Mouse (Mus musculus) neural tube, embryonic 11.5 days (tissue): Measurements from ENCODE around the gene Vasn. TPM values are rescaled to one million over a fixed set of nuclear protein-coding genes. Genes with fewer than 3 reads are reported as not detected.

ENCODE experiments used
- ATAC-seq: fragments of 200-750 bp; cut with Nextera tagmentation; 2 replicates; pipeline ENCODE4 v1.8.0; 2017; ENCODE audit warnings: moderate number of reproducible peaks, mild to moderate bottlenecking, moderate TSS enrichment, moderate library complexity; ENCODE audit not compliant: insufficient read depth, low FRiP score, low TSS enrichment
- DNase-seq: peaks from one replicate; pipeline ENCODE4 v3.0.0-alpha.2; 2015; ENCODE audit warnings: low spot score
- H3K27ac ChIP-seq: fragments of 300-500 bp; sonication (generic); 2 replicates; pipeline ENCODE4 v1.5.1; 2014; ENCODE audit warnings: low read depth, mild to moderate bottlenecking, low read length
- H3K27me3 ChIP-seq: fragments of 300-500 bp; sonication (generic); 2 replicates; pipeline ENCODE4 v1.6.1; 2014; ENCODE audit warnings: mild to moderate bottlenecking, low read length, mixed read lengths; ENCODE audit not compliant: control insufficient read depth, insufficient read depth
- H3K36me3 ChIP-seq: fragments of 300-500 bp; sonication (generic); 2 replicates; pipeline ENCODE4 v1.6.1; 2014; ENCODE audit warnings: mild to moderate bottlenecking, low read length, moderate library complexity, mixed read lengths; ENCODE audit not compliant: control insufficient read depth, insufficient read depth
- H3K4me1 ChIP-seq: fragments of 300-500 bp; sonication (generic); 2 replicates; pipeline ENCODE4 v1.6.1; 2014; ENCODE audit warnings: low read length, mixed read lengths; ENCODE audit not compliant: control insufficient read depth, insufficient read depth
- H3K4me2 ChIP-seq: fragments of 300-500 bp; sonication (generic); 2 replicates; pipeline ENCODE4 v1.6.1; 2014; ENCODE audit warnings: low read depth, mild to moderate bottlenecking, moderate library complexity
- H3K4me3 ChIP-seq: fragments of 300-500 bp; sonication (generic); 2 replicates; pipeline ENCODE4 v1.5.1; 2014; ENCODE audit warnings: low read depth, low read length
- H3K9ac ChIP-seq: fragments of 300-500 bp; sonication (generic); 2 replicates; pipeline ENCODE4 v1.6.1; 2014; ENCODE audit warnings: mild to moderate bottlenecking, low read length
- H3K9me3 ChIP-seq: fragments of 300-500 bp; sonication (generic); 2 replicates; pipeline ENCODE4 v1.6.1; 2016; ENCODE audit warnings: low read length; ENCODE audit not compliant: control insufficient read depth
- WGBS: fragments of 180-500 bp; shearing (Covaris S2); extraction: QIAGEN DNeasy Blood & Tissue Kit; methylation state at CpG from one replicate; pipeline ENCODE4 v1.1.7; 2014; 5-methylcytosine and 5-hydroxymethylcytosine counted together
- polyA plus RNA-seq: library from polyadenylated mRNA; unstranded; fragments of >200 nt; fragmentation: Nextera tagmentation; extraction: Ambion mirVana; gene quantifications from 2 replicates; pipeline ENCODE4 v1.2.1, GENCODE M21; 2014

The Vasn gene
- polyA plus RNA-seq, 1 experiment from 2014 or later: 11.1 TPM

- H3K27me3 ChIP-seq: no peaks in the 10 kb centered on the region
- H3K4me1 ChIP-seq: peaks cover 57% of the 10 kb centered on the region
- DNase-seq (no peak), ATAC-seq (no peak)
- peak overlapping the region; percentile 91 for H3K4me3 ChIP-seq
- no peak overlapping the region for H3K27ac ChIP-seq
- no peaks in the 10 kb centered on the region for H3K36me3 ChIP-seq
- peak overlapping the region; percentile 99 for H3K4me2 ChIP-seq
- WGBS: 36% methylated on average over 2 of the region's 2 CpGs
- H3K9me3 ChIP-seq: no peaks in the 10 kb centered on the region
- H3K9ac ChIP-seq: peak overlapping the region; percentile 41; the same call in 1 of the 2 replicates
Measured at GRCm38 (mm10) chr16:4596836-4597235, 42.9 kb upstream of the Vasn start.

GRCm38 (mm10) chr16:4597296-4597695, 42.4 kb upstream of the Vasn start:
- 59% methylated on average over 5 of the region's 7 CpGs for WGBS
- Histone ChIP-seq H3K4me1 (peaks cover 61% of the 10 kb centered on the region), H3K36me3 (no peaks in the 10 kb centered on the region), H3K27me3 (no peaks in the 10 kb centered on the region), H3K4me3 (peak overlapping the region; percentile 91), H3K9me3 (no peaks in the 10 kb centered on the region), H3K4me2 (peak overlapping the region; percentile 99), H3K9ac (peak overlapping the region; percentile 41; the same call in 1 of the 2 replicates), H3K27ac (no peak overlapping the region)
- no peak for ATAC-seq
- DNase-seq: no peak

- Histone ChIP-seq H3K36me3 (no peaks in the 10 kb centered on the region), H3K4me2 (peak overlapping the region; percentile 99), H3K4me3 (peak overlapping the region; percentile 4; the same call in 1 of the 2 replicates), H3K27me3 (no peaks in the 10 kb centered on the region), H3K9ac (no peak overlapping the region), H3K4me1 (peaks cover 69% of the 10 kb centered on the region), H3K27ac (peak overlapping the region; percentile 56), H3K9me3 (no peaks in the 10 kb centered on the region)
- DNase-seq (no peak), ATAC-seq (no peak)
- 56% methylated on average over 5 of the region's 5 CpGs for WGBS
Measured at GRCm38 (mm10) chr16:4598041-4598440, 41.7 kb upstream of the Vasn start.

GRCm38 (mm10) chr16:4598891-4599543, 40.7 kb upstream of the Vasn start:
- 18% methylated on average over 6 of the region's 6 CpGs for WGBS
- H3K4me2 ChIP-seq: peak overlapping the region; percentile 99

GRCm38 (mm10) chr16:4599616-4600015, 40.1 kb upstream of the Vasn start:
- ATAC-seq (no peak), DNase-seq (no peak)
- H3K4me1 ChIP-seq: peaks cover 84% of the 10 kb centered on the region
- no peak overlapping the region for H3K9ac ChIP-seq
- H3K4me3 ChIP-seq: no peak overlapping the region
- H3K27me3 ChIP-seq: no peaks in the 10 kb centered on the region
- H3K27ac ChIP-seq: no peak overlapping the region
- no peak overlapping the region for H3K4me2 ChIP-seq
- H3K36me3 ChIP-seq: no peaks in the 10 kb centered on the region
- WGBS: 74% methylated on average over 3 of the region's 3 CpGs
- no peaks in the 10 kb centered on the region for H3K9me3 ChIP-seq

More at GRCm38 (mm10) chr16:4598891-4599543, 40.7 kb upstream of the Vasn start:
- DNase-seq (peak; percentile 63), ATAC-seq (no peak)
- Histone ChIP-seq H3K9me3 (no peaks in the 10 kb centered on the region), H3K4me3 (0 out of 2 replicates have a peak overlapping the region, but pooled peaks have one; percentile 10), H3K9ac (peak overlapping the region; percentile 26; the same call in 1 of the 2 replicates), H3K27ac (peak overlapping the region; percentile 34; the same call in 1 of the 2 replicates), H3K36me3 (no peaks in the 10 kb centered on the region), H3K4me1 (peaks cover 78% of the 10 kb centered on the region), H3K27me3 (no peaks in the 10 kb centered on the region)

- Histone ChIP-seq H3K36me3 (no peaks in the 10 kb centered on the region), H3K9ac (no peak overlapping the region), H3K27ac (peak overlapping the region; percentile 46; the same call in 1 of the 2 replicates), H3K27me3 (no peaks in the 10 kb centered on the region), H3K4me2 (no peak overlapping the region), H3K4me3 (no peak overlapping the region), H3K9me3 (no peaks in the 10 kb centered on the region), H3K4me1 (peaks cover 93% of the 10 kb centered on the region)
- WGBS: 77% methylated on average over 9 of the region's 9 CpGs
- ATAC-seq (no peak), DNase-seq (no peak)
Measured at GRCm38 (mm10) chr16:4600701-4601310, 38.9 kb upstream of the Vasn start.

GRCm38 (mm10) chr16:4602189-4602588, 37.6 kb upstream of the Vasn start:
- Histone ChIP-seq H3K4me2 (no peak overlapping the region), H3K9ac (peak overlapping the region; percentile 10)
- WGBS: 14% methylated on average over 3 of the region's 3 CpGs

GRCm38 (mm10) chr16:4602766-4603452, 36.8 kb upstream of the Vasn start:
- peak overlapping the region; percentile 16; the same call in 1 of the 2 replicates for H3K4me2 ChIP-seq
- H3K4me1 ChIP-seq: peaks cover 92% of the 10 kb centered on the region
- DNase-seq (no peak), ATAC-seq (no peak)
- H3K36me3 ChIP-seq: no peaks in the 10 kb centered on the region
- WGBS: 31% methylated on average over 7 of the region's 7 CpGs
- H3K9ac ChIP-seq: peak overlapping the region; percentile 39; the same call in 1 of the 2 replicates
- H3K27me3 ChIP-seq: no peaks in the 10 kb centered on the region
- H3K27ac ChIP-seq: peak overlapping the region; percentile 70
- no peak overlapping the region for H3K4me3 ChIP-seq
- no peaks in the 10 kb centered on the region for H3K9me3 ChIP-seq

More at GRCm38 (mm10) chr16:4602189-4602588, 37.6 kb upstream of the Vasn start:
- no peaks in the 10 kb centered on the region for H3K27me3 ChIP-seq
- H3K9me3 ChIP-seq: no peaks in the 10 kb centered on the region
- DNase-seq (no peak), ATAC-seq (no peak)
- H3K27ac ChIP-seq: peak overlapping the region; percentile 70; the same call in 1 of the 2 replicates
- no peak overlapping the region for H3K4me3 ChIP-seq
- peaks cover 93% of the 10 kb centered on the region for H3K4me1 ChIP-seq
- H3K36me3 ChIP-seq: no peaks in the 10 kb centered on the region
